Comparison of ENCODE assay signal across 8 mouse cellular contexts in genomic region chr14:25516640-25517591, GRCm38 (mm10). TPM values are rescaled to one million over a fixed set of nuclear protein-coding genes. Genes with fewer than 3 reads are reported as not detected.
DNase-seq lines count a peak whose midpoint lies in the region; ATAC-seq and TF ChIP-seq lines count a peak whose summit lies in the region.

No protein-coding gene starts in this region.

- no peaks in the 10 kb centered on the region for H3K36me3 ChIP-seq in kidney, embryonic 16.5 days (ENCODE audit: insufficient read depth, low read length)

- TF ChIP-seq CTCF in bone marrow, adult 2 months (IDR thresholded peaks at IDR 0.05; ENCODE audit: control insufficient read depth, insufficient read depth, low read length), result peak; percentile 38; the same call in 1 of the 2 replicates

- WGBS in bone marrow, adult 2 months, result 3% methylated on average over 13 of the region's 13 CpGs
- 15% methylated on average over 13 of the region's 13 CpGs for WGBS in kidney, embryonic 16.5 days

- no peak overlapping the region for H3K4me3 ChIP-seq in bone marrow, adult 2 months (replicated peaks; ENCODE audit: control insufficient read depth, low read depth, low read length)
- H3K4me3 ChIP-seq in kidney, embryonic 16.5 days (ENCODE audit: low read length), result no peak overlapping the region

- peak; percentile 78 for ATAC-seq in kidney, embryonic 16.5 days (ENCODE audit: low FRiP score, low TSS enrichment)

- peak overlapping the region; percentile 7; the same call in 1 of the 2 replicates for H3K9ac ChIP-seq in kidney, embryonic 16.5 days (replicated peaks; ENCODE audit: low read length)

- H3K27me3 ChIP-seq in kidney, embryonic 16.5 days (ENCODE audit: insufficient read depth, low read length), result no peaks in the 10 kb centered on the region

- DNase-seq in lung, adult 18-20 months, result peak; percentile 76 to 78
- no peak for DNase-seq in lung, postnatal 14 days
- peak; percentile 72 to 88 for DNase-seq in heart, adult 18-20 months
- DNase-seq in lung, postnatal 4 days, result peak; percentile 75 to 83
- DNase-seq in thymus, postnatal 10 days (ENCODE audit: low spot score in 2 of 2), result peak; percentile 86 to 93
- no peak for DNase-seq in layer of hippocampus, adult 11-12 months (ENCODE audit: low spot score)

- H3K4me1 ChIP-seq in bone marrow, adult 2 months (ENCODE audit: control insufficient read depth, insufficient read depth, low read length), result peaks cover 37% of the 10 kb centered on the region
- peaks cover 77% of the 10 kb centered on the region for H3K4me1 ChIP-seq in kidney, embryonic 16.5 days (ENCODE audit: insufficient read depth, low read length)

- no peaks in the 10 kb centered on the region for H3K9me3 ChIP-seq in kidney, embryonic 16.5 days (ENCODE audit: low read length)

- peak overlapping the region; percentile 82 for H3K27ac ChIP-seq in bone marrow, adult 2 months (ENCODE audit: control insufficient read depth, insufficient read depth, low read depth, low read length, poor library complexity)
- H3K27ac ChIP-seq in kidney, embryonic 16.5 days (ENCODE audit: low read length), result peak overlapping the region; percentile 83

- H3K4me2 ChIP-seq in kidney, embryonic 16.5 days (replicated peaks; ENCODE audit: low read depth, low read length), result no peak overlapping the region

- TF ChIP-seq POLR2A in bone marrow, adult 2 months (IDR thresholded peaks at IDR 0.05; ENCODE audit: borderline replicate concordance, control insufficient read depth, low read depth, low read length), result peak; percentile 55; the same call in 1 of the 2 replicates

RNA-seq across cellular contexts. Expression of gene Zmiz1, which starts 57.9 kb away (rescaled TPM):
- 12.6 and 27.2 TPM in 2 replicates for polyA plus RNA-seq in bone marrow, adult 2 months (2011; ENCODE audit: insufficient read depth, insufficient read length, low replicate concordance, missing spikeins)
- total RNA-seq in heart, adult 18-20 months (2021), result 10 to 100 TPM; 32.5 to 38.5 TPM
- 36.0 and 46.6 TPM in 2 replicates for polyA plus RNA-seq in kidney, embryonic 16.5 days (2015; fragmentation: Nextera tagmentation; extraction: Ambion mirVana)

Comparison
In these comparisons a context has a peak if more than half of its experiments do, and no peak if none do; other contexts are left out.
1. DNase-seq: peak in lung, adult 18-20 months (2 of 2), heart, adult 18-20 months (2 of 2), lung, postnatal 4 days (2 of 2) and thymus, postnatal 10 days (2 of 2); none in lung, postnatal 14 days (single experiment) and layer of hippocampus, adult 11-12 months (single experiment).